Mouse (Mus musculus): ENCODE measurements around the gene Smim5. TPM values are rescaled to one million over a fixed set of nuclear protein-coding genes. Genes with fewer than 3 reads are reported as not detected.

The Smim5 gene
- not detected for total RNA-seq (2023)

DNA sequence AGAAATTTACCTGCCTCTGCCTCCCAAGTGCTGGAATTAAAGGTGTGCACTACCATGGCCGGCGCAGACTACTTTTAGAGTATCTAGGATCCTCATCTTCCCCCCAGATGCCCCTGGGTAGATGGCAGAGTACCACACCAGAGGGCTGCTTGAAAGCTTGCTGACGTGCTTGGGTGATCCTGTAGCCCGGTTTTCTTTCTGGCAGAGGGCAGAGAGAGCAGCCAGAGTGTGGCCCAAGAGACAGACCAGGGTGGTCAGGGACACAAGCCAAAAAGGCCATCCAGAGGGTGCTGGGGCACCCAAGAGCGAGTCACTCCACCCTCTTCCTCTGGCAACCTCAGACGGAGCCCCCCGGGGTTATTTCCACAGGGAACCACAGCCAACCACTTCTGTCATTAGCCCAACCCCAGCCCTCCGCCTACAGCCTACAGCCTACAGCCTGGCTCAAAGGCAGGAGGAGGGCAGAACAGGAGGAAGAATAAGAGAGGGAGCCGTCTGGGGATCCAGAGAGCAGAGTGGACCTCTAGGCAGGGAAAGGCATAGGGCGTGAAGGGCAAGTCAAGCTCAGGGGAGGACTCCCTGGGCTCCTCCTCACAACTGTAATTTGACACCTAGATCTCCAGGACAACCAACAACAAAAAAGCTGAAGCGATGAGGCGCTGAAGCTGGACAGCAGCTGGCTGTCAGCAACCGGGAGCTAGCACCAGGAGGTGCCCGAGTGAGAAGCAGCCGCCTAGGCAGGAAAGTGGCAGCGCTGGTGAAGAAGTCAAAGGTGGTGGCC lies at the start of gene Smim5:
Smim5 (plus strand) TSS at position 481 of the 781 bp plus-strand sequence.

DNA sequence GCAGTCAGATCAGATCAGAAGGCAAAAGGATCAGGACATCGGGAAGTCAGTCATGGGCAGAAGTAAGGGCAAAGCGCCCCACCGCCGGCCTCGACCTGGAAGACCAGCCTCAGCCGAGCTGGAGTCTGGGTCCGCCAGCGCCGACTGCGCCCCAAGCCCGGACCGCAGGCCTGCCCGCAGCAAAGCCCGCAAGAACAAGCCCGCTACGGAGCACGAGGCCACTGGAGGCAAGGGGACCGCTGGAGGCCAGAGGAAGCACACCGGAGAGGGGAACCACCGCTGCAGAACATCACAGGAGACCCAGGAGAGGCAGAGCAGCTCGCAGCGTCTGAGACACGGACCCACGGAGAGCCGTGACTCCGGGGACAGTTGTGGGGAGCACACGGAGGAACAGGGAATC lies 41.4 kb upstream of the Smim5 start, which contains the start of gene Myo15b:
Myo15b (plus strand) TSS at position 53 of the 400 bp plus-strand sequence.

DNA sequence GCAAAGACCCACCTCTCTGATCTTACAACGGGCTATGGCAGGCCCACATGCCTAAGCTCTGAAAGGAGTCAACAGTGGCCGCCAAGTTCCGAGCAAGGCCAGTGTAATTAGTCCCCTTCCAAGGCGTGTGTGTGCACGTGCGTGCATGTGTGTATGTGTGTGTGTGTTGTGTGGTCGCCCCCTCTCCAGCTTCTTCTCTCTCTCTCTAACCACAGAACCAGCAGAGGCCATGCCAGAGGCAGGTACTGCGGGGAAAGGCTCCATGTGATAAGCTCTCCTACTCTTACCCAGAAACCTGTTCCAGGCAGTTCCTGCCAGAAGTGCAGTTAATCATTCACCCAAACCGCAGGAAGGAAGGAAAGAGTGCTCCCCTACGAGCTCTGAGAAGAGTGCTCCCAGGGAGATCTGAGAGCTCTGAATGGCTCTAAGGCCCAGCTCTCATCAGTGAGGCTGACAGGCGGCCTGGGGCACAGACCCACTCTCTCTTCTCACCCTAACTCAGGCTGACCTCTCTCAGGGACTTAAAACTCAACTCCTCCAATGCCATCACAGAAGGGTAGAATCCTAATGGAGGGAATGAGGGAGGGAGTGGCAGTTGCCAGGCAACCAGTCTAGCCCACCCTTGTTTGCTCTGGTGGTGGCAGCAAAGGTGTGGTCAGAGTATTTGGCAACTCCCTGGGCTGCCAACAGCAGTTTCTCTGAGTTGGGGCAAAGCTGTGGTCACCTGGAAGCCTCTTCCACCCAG lies 12.0 kb downstream of the Smim5 start, which contains the start of gene Smim6:
Smim6 (plus strand) TSS at position 386 of the 745 bp plus-strand sequence.

DNA sequence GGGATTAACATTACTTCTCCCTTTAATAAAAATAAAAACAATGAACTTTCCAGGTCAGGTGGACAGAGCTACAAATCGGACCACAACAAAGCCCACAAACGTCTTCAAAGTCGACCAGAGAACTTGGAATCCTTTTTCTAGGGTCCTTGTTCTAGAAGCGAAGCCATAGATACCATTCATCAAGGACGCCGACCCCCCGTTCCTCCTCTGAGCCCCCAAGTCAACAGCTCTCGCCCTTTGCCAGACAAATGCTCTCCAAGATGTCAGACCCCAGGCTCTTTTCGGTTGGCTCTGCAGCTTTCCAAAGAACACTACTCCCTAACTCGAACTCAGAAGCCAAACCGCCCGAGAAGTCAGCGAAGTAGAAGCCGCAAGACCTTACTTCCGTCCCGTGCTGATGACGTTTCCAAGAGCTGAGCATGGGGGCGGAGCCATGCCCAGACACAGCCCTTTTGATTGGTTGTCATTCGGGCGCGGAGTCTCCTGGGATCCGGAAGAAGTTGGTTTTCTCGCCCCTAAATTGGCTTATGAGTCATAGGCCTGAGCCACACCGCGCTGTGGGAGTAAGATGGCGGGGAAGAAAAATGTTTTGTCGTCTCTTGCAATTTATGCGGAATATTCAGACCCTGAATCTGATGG lies 33.5 kb downstream of the Smim5 start, which contains the start of the genes Sap30bp and Recql5:
Sap30bp (plus strand) TSS at position 175 of the 639 bp plus-strand sequence.
Recql5 (minus strand) TSS at position 370 of the 639 bp plus-strand sequence.

Other genes with a start within 250 kb of the Smim5 start
- gene Grb2, start 191.4 kb upstream of the Smim5 start, total RNA-seq (2023) = 100 to 1,000 TPM; 340 to 343 TPM
- 10 to 100 TPM; 52.9 to 61.8 TPM for gene Tmem94, start 134.5 kb upstream of the Smim5 start, total RNA-seq (2023)
- 1 to 10 TPM; 5.3 to 5.8 TPM for gene Caskin2, start 86.3 kb upstream of the Smim5 start, total RNA-seq (2023)
- gene Tsen54, start 85.2 kb upstream of the Smim5 start, total RNA-seq (2023) = 10 to 100 TPM; 32.6 to 36.5 TPM
- 10 to 100 TPM; 29.6 to 31.4 TPM for gene Llgl2, start 75.9 kb upstream of the Smim5 start, total RNA-seq (2023)
- gene Myo15b, start 41.6 kb upstream of the Smim5 start, total RNA-seq (2023) = under 1 TPM; 0.18 to 0.67 TPM
- gene Smim6, start 12.1 kb downstream of the Smim5 start, total RNA-seq (2023) = not detected
- gene Sap30bp, start 33.3 kb downstream of the Smim5 start, total RNA-seq (2023) = 10 to 100 TPM; 48.3 to 55.7 TPM
- 10 to 100 TPM; 65.2 to 73.1 TPM for gene Recql5, start 33.5 kb downstream of the Smim5 start, total RNA-seq (2023)
- gene Itgb4, start 74.7 kb downstream of the Smim5 start, total RNA-seq (2023) = under 1 TPM; 0.20 to 0.56 TPM
- 10 to 100 TPM; 17.7 to 21.5 TPM for gene Galk1, start 112.8 kb downstream of the Smim5 start, total RNA-seq (2023)
- gene H3f3b, start 128.0 kb downstream of the Smim5 start, total RNA-seq (2023) = 1,000 to 10,000 TPM; 2,967 to 3,463 TPM
- gene Unk, start 130.4 kb downstream of the Smim5 start, total RNA-seq (2023) = 10 to 100 TPM; 69.9 to 84.3 TPM
- 10 to 100 TPM; 60.6 to 74.3 TPM for gene Unc13d, start 178.0 kb downstream of the Smim5 start, total RNA-seq (2023)
- gene Wbp2, start 187.0 kb downstream of the Smim5 start, total RNA-seq (2023) = 100 to 1,000 TPM; 237 to 270 TPM
- gene Trim47, start 227.2 kb downstream of the Smim5 start, total RNA-seq (2023) = under 1 TPM in 1 of 2 experiments, not detected in 1; 0.87 TPM
- gene Trim65, start 231.2 kb downstream of the Smim5 start, total RNA-seq (2023) = 10 to 100 TPM; 41.8 to 52.2 TPM
- gene Mrpl38, start 238.9 kb downstream of the Smim5 start, total RNA-seq (2023) = 10 to 100 TPM; 65.1 to 73.5 TPM